Comparison of ENCODE assay signal across 8 mouse cellular contexts in the genomic region with DNA sequence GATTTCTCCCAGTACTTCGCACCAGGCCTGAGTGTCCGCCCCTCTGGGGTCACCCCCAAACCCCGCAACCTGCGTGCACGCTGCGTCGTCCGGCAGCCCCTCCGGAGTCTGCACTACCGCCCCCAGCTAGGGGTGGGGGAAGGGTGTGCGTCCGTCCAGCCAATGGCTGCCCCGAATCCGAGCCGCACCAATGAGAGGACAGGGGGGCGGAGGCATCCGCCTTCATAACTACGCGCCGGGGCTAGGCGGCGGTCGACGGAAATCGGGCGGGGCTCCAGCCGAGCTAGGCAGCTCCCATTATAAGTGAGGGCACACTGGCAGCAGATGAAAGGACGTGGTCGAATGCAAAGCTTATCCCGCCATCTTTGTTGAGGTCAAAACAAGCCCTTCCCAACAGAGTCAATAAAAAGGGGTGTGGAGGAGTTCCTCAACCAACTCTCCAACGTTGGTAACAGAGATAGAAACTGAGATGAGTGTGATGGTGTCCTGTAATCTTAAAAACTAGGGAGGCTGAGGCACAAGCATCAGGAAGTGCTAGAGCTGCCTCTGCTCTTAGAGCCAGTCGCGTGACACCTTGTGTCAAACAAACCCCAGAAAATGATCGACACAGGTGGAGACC. TPM values are rescaled to one million over a fixed set of nuclear protein-coding genes. Genes with fewer than 3 reads are reported as not detected.
DNase-seq lines count a peak whose midpoint lies in the region; ATAC-seq lines count a peak whose summit lies in the region.

A gene (plus strand): TSS at position 368 of the 619 bp plus-strand sequence.

- H3K4me2 ChIP-seq in hindbrain, embryonic 15.5 days, result peak within 1 kb of the TSS; percentile 81

- H3K9me3 ChIP-seq in hindbrain, embryonic 15.5 days, result no peaks in the 10 kb centered on the region

- peak; percentile 92 for ATAC-seq in hindbrain, embryonic 15.5 days (ENCODE audit: low FRiP score, low read depth)

- H3K27ac ChIP-seq in hindbrain, embryonic 15.5 days (replicated peaks), result peak within 1 kb of the TSS; percentile 66
- H3K27ac ChIP-seq in macrophage, result peak within 1 kb of the TSS; percentile 98

- peaks cover 33% of the 10 kb centered on the region for H3K36me3 ChIP-seq in hindbrain, embryonic 15.5 days
- H3K36me3 ChIP-seq in macrophage (ENCODE audit: inconsistent target), result peaks cover 42% of the 10 kb centered on the region

- 7% methylated on average over 34 of the region's 34 CpGs for WGBS in hindbrain, embryonic 15.5 days
- 6% methylated on average over 34 of the region's 34 CpGs for WGBS in macrophage (ENCODE audit: missing documents)

- no peaks in the 10 kb centered on the region for H3K27me3 ChIP-seq in hindbrain, embryonic 15.5 days

- peaks cover 53% of the 10 kb centered on the region for H3K4me1 ChIP-seq in hindbrain, embryonic 15.5 days (replicated peaks)

- H3K9ac ChIP-seq in hindbrain, embryonic 15.5 days, result peak within 1 kb of the TSS; percentile 69

- H3K79me2 ChIP-seq in macrophage (ENCODE audit: inconsistent target), result peaks cover 82% of the 10 kb centered on the region

- peak within 1 kb of the TSS; percentile 58 for H3K4me3 ChIP-seq in hindbrain, embryonic 15.5 days
- H3K4me3 ChIP-seq in macrophage (ENCODE audit: inconsistent target), result peak within 1 kb of the TSS; percentile 78

- DNase-seq in R1 (ENCODE audit: low read depth, low spot score), result peak; percentile 99
- DNase-seq in cerebellum, postnatal 25 days, result peak; percentile 97 to 99
- DNase-seq in frontal cortex, postnatal 36 days (ENCODE audit: low spot score in 2 of 2), result peak; percentile 98 to 99
- peak; percentile 97 to 98 for DNase-seq in left cerebral cortex, adult 18-20 months (ENCODE audit: low spot score in 2 of 2)
- DNase-seq in right cerebral cortex, adult 18-20 months, result peak; percentile 99
- peak; percentile 93 for DNase-seq in urinary bladder, postnatal 10 days (ENCODE audit: low spot score)

RNA-seq across cellular contexts. Expression of the gene that starts here (rescaled TPM):
- polyA plus RNA-seq in hindbrain, embryonic 15.5 days (2015; fragmentation: Nextera tagmentation; extraction: Ambion mirVana), result 528 and 575 TPM in 2 replicates
- total RNA-seq in left cerebral cortex, adult 18-20 months (2021), result 100 to 1,000 TPM; 331 to 369 TPM
- 100 to 1,000 TPM in 1 of 26 experiments, 10 to 100 TPM in 25; 14.5 to 193 (median 57.8) TPM for total RNA-seq in macrophage (2018; cell fraction: chromatin; rRNA removed)
- 100 to 1,000 TPM; 451 to 985 (median 613) TPM for total RNA-seq in macrophage (2018; cell fraction: cytosol; rRNA removed)
- total RNA-seq in macrophage (2018; cell fraction: nucleus; rRNA removed), result 100 to 1,000 TPM in 23 of 26 experiments, 10 to 100 TPM in 3; 87.1 to 264 (median 134) TPM
- polyA plus RNA-seq in macrophage (2018), result 290 to 1,003 TPM (median 791 TPM) in 3 replicates

Comparison
In these comparisons a context has a peak if more than half of its experiments do, and no peak if none do; other contexts are left out.
1. Peak in every context shown above with its lines: DNase-seq, ATAC-seq, H3K4me3 ChIP-seq and H3K27ac ChIP-seq.